7 mouse cellular contexts compared by ENCODE assay signal in genomic region chr6:38352451-38352850, GRCm38 (mm10). TPM values are rescaled to one million over a fixed set of nuclear protein-coding genes. Genes with fewer than 3 reads are reported as not detected.
DNase-seq lines count a peak whose midpoint lies in the region; ATAC-seq and TF ChIP-seq lines count a peak whose summit lies in the region.

No protein-coding gene starts in this region.

- TF ChIP-seq POLR2A in small intestine, adult 2 months (IDR thresholded peaks at IDR 0.05; ENCODE audit: low read depth, low read length) = no peak

- H3K27me3 ChIP-seq in lung, embryonic 15.5 days = peaks cover 57% of the 10 kb centered on the region
- no peaks in the 10 kb centered on the region for H3K27me3 ChIP-seq in small intestine, adult 2 months (ENCODE audit: control insufficient read depth, insufficient read depth, low read length)

- peak overlapping the region; percentile 76; the same call in 1 of the 2 replicates for H3K4me2 ChIP-seq in lung, embryonic 15.5 days

- peak overlapping the region; percentile 59 for H3K4me3 ChIP-seq in lung, embryonic 15.5 days
- peak overlapping the region; percentile 70 for H3K4me3 ChIP-seq in small intestine, adult 2 months (ENCODE audit: low read depth, low read length)

- peaks cover 10% of the 10 kb centered on the region; the same call in 1 of the 2 replicates for H3K4me1 ChIP-seq in lung, embryonic 15.5 days
- peaks cover 14% of the 10 kb centered on the region; the same call in 1 of the 2 replicates for H3K4me1 ChIP-seq in small intestine, adult 2 months (ENCODE audit: control insufficient read depth, insufficient read depth, insufficient read length, low read length)

- H3K9ac ChIP-seq in lung, embryonic 15.5 days = no peak overlapping the region

- 17% methylated on average over 10 of the region's 10 CpGs for WGBS in lung, embryonic 15.5 days
- 23% methylated on average over 10 of the region's 10 CpGs for WGBS in small intestine, adult 2 months

- no peak for TF ChIP-seq CTCF in small intestine, adult 2 months (IDR thresholded peaks at IDR 0.05; ENCODE audit: extremely low read depth, insufficient read length, insufficient replicate concordance, low read depth, low read length)

- no peak for DNase-seq in lung, adult 18-20 months
- peak; percentile 64 for DNase-seq in T-cell, adult 2 months (ENCODE audit: low spot score)
- DNase-seq in right cerebral cortex, postnatal 14 days = no peak
- no peak for DNase-seq in gastrocnemius, postnatal 25 days

- H3K36me3 ChIP-seq in lung, embryonic 15.5 days = no peaks in the 10 kb centered on the region
- H3K36me3 ChIP-seq in small intestine, adult 2 months (ENCODE audit: control insufficient read depth, insufficient read depth, low read length) = no peaks in the 10 kb centered on the region

- H3K27ac ChIP-seq in lung, embryonic 15.5 days = no peak overlapping the region
- peak overlapping the region; percentile 97 for H3K27ac ChIP-seq in small intestine, adult 2 months (ENCODE audit: insufficient read depth, low read depth, low read length)

- H3K9me3 ChIP-seq in lung, embryonic 15.5 days = no peaks in the 10 kb centered on the region

- no peak for ATAC-seq in lung, embryonic 15.5 days (ENCODE audit: borderline replicate concordance, extremely low read depth, low FRiP score, low TSS enrichment)
- ATAC-seq in hematopoietic stem cell, adult 5-6 weeks (replicated peaks in 1 of 2; ENCODE audit: insufficient read depth in 1 of 2, low FRiP score in 2 of 2, low TSS enrichment in 1 of 2, low read depth in 1 of 2, poor library complexity in 2 of 2, severe bottlenecking in 2 of 2) = 0 out of 4 replicates have a peak, but pooled peaks have one; percentile 12 to 22

RNA-seq across cellular contexts. Expression of gene Zc3hav1, which starts 2.0 kb away (rescaled TPM):
- 7.5 and 7.8 TPM in 2 replicates for polyA plus RNA-seq in lung, embryonic 15.5 days (2015; fragmentation: Nextera tagmentation; extraction: Ambion mirVana)
- 59.7 and 61.6 TPM in 2 replicates for total RNA-seq in hematopoietic stem cell, adult 5-6 weeks (2017)
- 14.9 and 34.7 TPM in 2 replicates for polyA plus RNA-seq in small intestine, adult 2 months (2012; rRNA removed)
- total RNA-seq in gastrocnemius, postnatal 25 days (2021) = 1 to 10 TPM; 5.1 to 6.9 TPM

RNA-seq across cellular contexts. Expression of gene Ttc26, which starts 28.8 kb away (rescaled TPM):
- 8.9 TPM in 2 replicates for polyA plus RNA-seq in lung, embryonic 15.5 days (2015; fragmentation: Nextera tagmentation; extraction: Ambion mirVana)
- 8.6 and 12.8 TPM in 2 replicates for total RNA-seq in hematopoietic stem cell, adult 5-6 weeks (2017)
- 0.08 and 0.13 TPM in 2 replicates for polyA plus RNA-seq in small intestine, adult 2 months (2012; rRNA removed)
- total RNA-seq in gastrocnemius, postnatal 25 days (2021) = 1 to 10 TPM; 1.1 to 1.7 TPM

RNA-seq across cellular contexts. Expression of gene Zc3hav1l, which starts 53.4 kb away (rescaled TPM):
- polyA plus RNA-seq in lung, embryonic 15.5 days (2015; fragmentation: Nextera tagmentation; extraction: Ambion mirVana) = 9.3 and 9.5 TPM in 2 replicates
- total RNA-seq in hematopoietic stem cell, adult 5-6 weeks (2017) = 5.3 and 6.9 TPM in 2 replicates
- polyA plus RNA-seq in small intestine, adult 2 months (2012; rRNA removed) = 0.80 and 1.3 TPM in 2 replicates
- 1 to 10 TPM in 1 of 2 experiments, under 1 TPM in 1; 0.84 to 1.0 TPM for total RNA-seq in gastrocnemius, postnatal 25 days (2021)
